Mouse (Mus musculus): ENCODE data around the gene 1810055G02Rik. TPM values are rescaled to one million over a fixed set of nuclear protein-coding genes. Genes with fewer than 3 reads are reported as not detected.

1810055G02Rik gene
- 37.2 TPM for polyA plus RNA-seq (2014; fragmentation: Illumina TruSeq; extraction: RNeasy Lipid Tissue Mini Kit (QIAGEN cat#74804); ENCODE audit: low replicate concordance)

DNA sequence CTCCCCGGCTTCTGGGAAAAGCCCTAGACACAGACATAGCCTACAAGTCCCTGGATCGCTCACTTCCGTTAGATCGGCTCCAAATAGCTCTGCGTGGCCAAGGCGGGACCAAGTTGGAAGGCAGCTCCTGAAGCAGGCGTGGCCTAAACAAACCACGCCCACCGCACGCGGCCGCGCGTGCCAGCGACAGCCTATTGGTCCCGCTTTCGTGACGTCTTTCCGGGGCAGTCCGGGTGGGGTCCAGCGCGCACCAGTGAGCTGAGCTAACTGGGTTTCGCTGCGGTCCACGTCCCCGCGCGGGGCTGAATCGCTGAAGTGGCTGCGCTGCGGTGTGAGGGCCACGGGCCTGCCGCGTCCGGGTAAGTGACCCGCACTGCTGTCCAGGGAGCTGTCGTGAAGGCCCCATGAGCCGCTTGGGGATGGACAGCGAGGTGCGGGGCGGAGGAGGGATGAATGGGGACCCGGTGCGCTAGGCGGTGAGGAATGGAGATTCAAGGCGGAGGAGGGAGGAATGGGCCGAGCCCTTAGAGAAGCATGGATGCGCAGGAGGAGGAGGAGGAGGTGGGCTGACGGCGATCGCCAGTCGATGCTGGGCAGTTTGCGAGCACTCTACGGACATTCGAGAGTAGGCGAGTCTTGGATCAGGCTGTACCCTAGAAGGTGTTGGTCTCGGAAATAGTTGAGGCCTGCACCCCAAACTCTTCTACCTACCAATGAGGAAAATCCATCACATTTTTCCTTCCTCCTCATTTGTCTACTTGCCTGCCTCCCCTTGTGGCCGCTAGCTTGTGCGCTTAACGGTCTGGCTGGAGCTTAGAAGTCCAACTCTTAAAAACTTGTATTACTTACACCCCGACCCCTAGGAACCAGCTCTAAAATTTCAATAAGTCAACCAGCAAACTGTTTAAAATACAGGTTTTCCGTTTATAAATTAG lies at the start of gene 1810055G02Rik:
TSS of gene 1810055G02Rik (plus strand) at position 216 of the 935 bp plus-strand sequence.

DNA sequence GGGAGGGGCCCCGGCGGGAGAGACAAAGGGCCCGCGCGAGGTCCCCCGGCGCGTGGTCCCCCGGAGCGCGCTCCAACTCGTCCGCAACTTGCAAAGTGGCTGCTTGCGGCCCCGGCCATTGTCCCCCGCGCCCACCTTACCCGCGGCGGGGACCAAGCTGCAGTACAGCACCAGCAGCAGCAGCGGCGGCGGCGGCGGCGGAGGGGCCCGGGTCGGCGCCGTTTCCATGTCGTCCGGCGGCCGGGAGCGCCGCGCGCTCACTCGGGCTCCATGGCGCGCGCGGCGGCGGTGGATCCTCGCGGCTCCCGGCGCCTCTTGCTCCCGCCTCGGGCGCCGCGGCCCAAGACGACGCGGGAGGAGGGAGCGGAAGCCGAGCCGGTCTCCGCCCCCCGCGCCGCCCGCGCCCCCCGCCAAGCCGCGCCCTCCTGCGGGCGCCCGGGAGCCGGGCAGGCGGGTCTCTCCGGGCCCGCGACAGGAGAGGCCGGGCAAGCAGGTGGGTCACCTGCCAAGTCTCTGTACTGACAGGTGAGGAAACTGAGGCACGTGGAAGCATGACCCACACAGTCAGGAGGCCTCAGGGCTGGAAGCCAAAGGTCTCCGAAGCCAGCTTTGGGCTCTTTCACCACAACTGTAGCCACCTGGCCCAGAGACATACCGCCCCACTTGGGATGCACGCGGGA lies 21.7 kb upstream of the 1810055G02Rik start, which contains the start of gene Lrp5:
TSS of gene Lrp5 (minus strand) at position 350 of the 680 bp plus-strand sequence.

DNA sequence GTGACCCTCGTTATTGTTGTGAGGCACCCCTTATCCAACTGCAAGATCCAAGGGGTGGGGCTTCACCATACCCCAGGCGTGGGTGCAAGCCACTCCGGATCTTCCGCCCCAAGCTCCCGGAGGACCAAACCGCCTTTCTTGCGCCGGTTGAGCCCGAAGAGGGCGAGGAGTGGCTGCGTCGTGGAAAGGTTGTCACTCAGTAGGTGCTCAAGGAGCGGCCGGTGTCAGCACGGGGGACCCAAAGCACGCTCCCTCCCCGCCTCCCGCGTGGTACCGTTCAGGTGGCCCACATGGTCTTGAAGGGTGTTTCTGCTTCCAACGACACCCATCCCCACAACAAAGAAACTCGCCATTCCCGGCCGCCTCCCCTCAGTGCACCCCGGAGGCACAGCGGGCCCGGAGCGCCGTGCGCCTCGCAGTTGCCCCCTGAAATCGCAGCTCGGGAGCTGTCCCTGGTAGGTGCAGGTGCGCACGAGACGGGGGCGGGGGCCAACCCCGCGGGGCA lies 59.2 kb downstream of the 1810055G02Rik start, which contains the start of gene Kmt5b:
TSS of gene Kmt5b (plus strand) at position 146 of the 505 bp plus-strand sequence.

Other genes with a start within 250 kb of the 1810055G02Rik start
- 172 TPM for gene Ppp6r3, start 132.5 kb upstream of the 1810055G02Rik start, polyA plus RNA-seq (2014; fragmentation: Illumina TruSeq; extraction: RNeasy Lipid Tissue Mini Kit (QIAGEN cat#74804); ENCODE audit: low replicate concordance)
- gene Lrp5, start 21.7 kb upstream of the 1810055G02Rik start, polyA plus RNA-seq (2014; fragmentation: Illumina TruSeq; extraction: RNeasy Lipid Tissue Mini Kit (QIAGEN cat#74804); ENCODE audit: low replicate concordance): 0.45 TPM
- gene Kmt5b, start 59.1 kb downstream of the 1810055G02Rik start, polyA plus RNA-seq (2014; fragmentation: Illumina TruSeq; extraction: RNeasy Lipid Tissue Mini Kit (QIAGEN cat#74804); ENCODE audit: low replicate concordance): 149 TPM
- gene Chka, start 143.5 kb downstream of the 1810055G02Rik start, polyA plus RNA-seq (2014; fragmentation: Illumina TruSeq; extraction: RNeasy Lipid Tissue Mini Kit (QIAGEN cat#74804); ENCODE audit: low replicate concordance): 266 TPM
- 1.8 TPM for gene Tcirg1, start 198.8 kb downstream of the 1810055G02Rik start, polyA plus RNA-seq (2014; fragmentation: Illumina TruSeq; extraction: RNeasy Lipid Tissue Mini Kit (QIAGEN cat#74804); ENCODE audit: low replicate concordance)
- gene Ndufs8, start 204.5 kb downstream of the 1810055G02Rik start, polyA plus RNA-seq (2014; fragmentation: Illumina TruSeq; extraction: RNeasy Lipid Tissue Mini Kit (QIAGEN cat#74804); ENCODE audit: low replicate concordance): 0.63 TPM
- gene Aldh3b1, start 221.5 kb downstream of the 1810055G02Rik start, polyA plus RNA-seq (2014; fragmentation: Illumina TruSeq; extraction: RNeasy Lipid Tissue Mini Kit (QIAGEN cat#74804); ENCODE audit: low replicate concordance): 1.9 TPM
- gene Unc93b1, start 226.9 kb downstream of the 1810055G02Rik start, polyA plus RNA-seq (2014; fragmentation: Illumina TruSeq; extraction: RNeasy Lipid Tissue Mini Kit (QIAGEN cat#74804); ENCODE audit: low replicate concordance): 0.33 TPM